Mouse (Mus musculus) testis, adult 10 weeks (tissue): ENCODE results near the gene Fgd1. TPM values are rescaled to one million over a fixed set of nuclear protein-coding genes. Genes with fewer than 3 reads are reported as not detected.

Source experiments
- polyA plus RNA-seq: library from polyadenylated mRNA; stranded (reverse); fragments of 350-450 nt; fragmentation: Illumina TruSeq; extraction: RNeasy Lipid Tissue Mini Kit (QIAGEN cat#74804); gene quantifications from one replicate; pipeline ENCODE4 v1.2.3, GENCODE M21; 2014; ENCODE audit warnings: low read depth, low replicate concordance

Gene Fgd1
- 0.24 TPM for polyA plus RNA-seq

GRCm38 (mm10) chrX:151045850-151046249, at the start of gene Fgd1:
Gene Fgd1, plus strand, starts transcription at chrX:151046150.

DNA sequence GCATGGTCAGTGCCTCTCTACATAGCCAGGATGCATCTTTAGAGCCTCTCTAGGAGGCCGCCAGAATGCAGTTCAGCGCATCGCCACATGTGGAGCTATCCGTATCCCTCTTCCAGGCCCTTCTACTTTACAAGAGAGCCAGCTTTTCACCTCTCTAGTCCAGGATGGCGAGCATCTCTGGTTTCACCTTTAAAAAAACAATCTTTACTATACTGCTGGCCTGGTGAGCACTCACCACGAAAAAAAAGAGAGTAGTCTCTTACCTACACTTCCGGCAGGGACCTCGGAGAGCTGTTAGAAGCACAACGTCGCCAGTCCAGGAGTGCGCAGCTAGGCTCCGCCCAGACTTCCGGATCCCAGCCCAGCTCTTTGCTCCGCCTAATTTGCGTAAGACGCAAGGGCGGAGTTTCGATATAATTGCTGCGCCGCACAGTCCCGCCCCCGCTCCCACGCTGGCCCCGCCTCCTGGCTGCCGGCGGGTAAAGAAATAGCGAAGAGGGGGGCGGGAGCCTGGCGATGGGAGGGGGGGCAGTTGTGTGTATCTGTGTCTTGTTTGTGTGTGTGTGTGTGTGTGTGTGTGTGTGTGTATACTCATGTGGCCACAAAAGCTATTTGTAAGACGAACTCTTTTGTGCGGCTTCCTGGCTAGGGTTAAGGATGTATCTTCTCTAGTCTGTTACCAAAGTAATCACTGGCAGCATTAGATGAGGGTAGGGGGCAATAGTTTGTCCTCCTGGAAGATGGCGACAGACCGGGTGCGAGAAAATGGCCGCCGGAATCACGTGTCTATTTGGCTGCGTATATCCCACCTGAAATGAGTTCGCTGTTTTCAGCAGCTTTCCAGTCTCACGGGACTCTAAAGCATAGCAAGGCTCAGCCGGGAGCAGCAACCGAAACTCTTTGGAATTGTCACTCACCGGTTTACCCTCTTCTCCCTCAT, 28.7 kb upstream of the Fgd1 start, which contains the start of gene Gnl3l:
TSS of gene Gnl3l (minus strand) at position 385 of the 940 bp plus-strand sequence.

DNA sequence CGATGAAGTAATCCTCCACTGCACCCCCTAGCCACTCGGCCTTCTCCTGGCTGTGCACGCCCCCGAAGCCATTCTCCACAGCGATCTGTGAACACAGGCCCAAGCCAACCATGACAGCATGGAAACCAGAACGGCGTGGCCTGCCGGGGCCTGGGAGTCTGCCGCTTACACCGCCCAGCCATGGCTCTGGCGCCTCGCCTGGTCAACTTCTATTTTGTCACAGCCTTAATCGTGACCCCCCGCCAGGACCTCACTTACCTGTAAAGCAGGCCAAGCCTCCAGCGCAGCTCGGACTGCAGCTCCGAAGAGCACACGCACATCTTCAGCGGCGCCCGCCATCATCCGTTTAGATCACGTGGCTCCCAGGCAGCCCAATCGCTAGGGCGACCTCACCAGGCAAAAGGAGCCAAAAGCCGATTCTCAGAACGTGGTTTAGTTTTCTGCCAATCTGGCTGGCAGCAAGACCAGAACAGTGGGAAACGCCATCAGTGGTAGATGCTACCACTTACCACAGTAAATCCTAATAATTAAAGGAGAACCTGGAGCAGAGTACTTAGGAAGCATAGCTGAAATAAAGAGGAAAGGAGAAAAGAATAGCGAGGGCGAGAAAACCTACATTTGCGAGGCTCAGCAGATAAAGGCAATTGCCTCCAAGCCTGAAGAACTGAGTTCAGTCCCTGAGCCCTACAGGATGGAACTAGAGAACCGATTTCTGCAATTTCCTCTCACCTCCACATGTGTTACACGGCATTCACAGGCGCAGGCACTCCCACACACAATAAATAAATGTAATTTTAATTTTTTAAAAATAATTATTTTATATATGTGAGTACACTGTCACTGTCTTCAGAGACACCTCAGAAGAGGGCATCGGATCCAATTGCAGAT, 50.5 kb downstream of the Fgd1 start, which contains the start of gene Tsr2:
TSS of gene Tsr2 (minus strand) at position 373 of the 888 bp plus-strand sequence.

Other genes with a start within 250 kb of the Fgd1 start
- 15.2 TPM for gene Maged2, start 231.8 kb upstream of the Fgd1 start, polyA plus RNA-seq
- 6.4 TPM for gene Gnl3l, start 28.8 kb upstream of the Fgd1 start, polyA plus RNA-seq
- gene Tsr2, start 50.4 kb downstream of the Fgd1 start, polyA plus RNA-seq = 8.5 TPM
- 38.9 TPM for gene Wnk3, start 151.9 kb downstream of the Fgd1 start, polyA plus RNA-seq